Comparison of ENCODE assay signal across 8 mouse cellular contexts in genomic region chr4:63158961-63159592, GRCm38 (mm10). TPM values are rescaled to one million over a fixed set of nuclear protein-coding genes. Genes with fewer than 3 reads are reported as not detected.
DNase-seq lines count a peak whose midpoint lies in the region; ATAC-seq and TF ChIP-seq lines count a peak whose summit lies in the region.

No protein-coding gene starts in this region.

- TF ChIP-seq POLR2A in testis, adult 2 months (IDR thresholded peaks at IDR 0.05; ENCODE audit: control insufficient read depth, low read depth, low read length) = no peak

- H3K27me3 ChIP-seq in forebrain, embryonic 11.5 days (ENCODE audit: control insufficient read depth, insufficient read depth, low read length) = no peaks in the 10 kb centered on the region
- 0 out of 2 replicates have a peak, but pooled peaks cover 3% of the 10 kb centered on the region for H3K27me3 ChIP-seq in heart, embryonic 15.5 days
- no peaks in the 10 kb centered on the region for H3K27me3 ChIP-seq in liver, embryonic 11.5 days (replicated peaks; ENCODE audit: control insufficient read depth, insufficient read depth, low read length)
- no peaks in the 10 kb centered on the region for H3K27me3 ChIP-seq in neural tube, embryonic 14.5 days (ENCODE audit: control insufficient read depth, insufficient read depth, low read length)
- H3K27me3 ChIP-seq in testis, adult 2 months (ENCODE audit: control insufficient read depth, insufficient read depth, low read length) = no peaks in the 10 kb centered on the region

- H3K4me3 ChIP-seq in forebrain, embryonic 11.5 days (ENCODE audit: low read depth, low read length) = no peak overlapping the region
- no peak overlapping the region for H3K4me3 ChIP-seq in heart, embryonic 15.5 days
- H3K4me3 ChIP-seq in liver, embryonic 11.5 days (ENCODE audit: low read depth, low read length) = no peak overlapping the region
- H3K4me3 ChIP-seq in neural tube, embryonic 14.5 days (ENCODE audit: low read depth, low read length) = no peak overlapping the region
- no peak overlapping the region for H3K4me3 ChIP-seq in testis, adult 2 months (ENCODE audit: control insufficient read depth, low read depth, low read length)

- H3K9me3 ChIP-seq in forebrain, embryonic 11.5 days (ENCODE audit: control insufficient read depth, low read length) = no peaks in the 10 kb centered on the region
- no peaks in the 10 kb centered on the region for H3K9me3 ChIP-seq in heart, embryonic 15.5 days (replicated peaks)
- H3K9me3 ChIP-seq in liver, embryonic 11.5 days (ENCODE audit: control insufficient read depth, low read length) = no peaks in the 10 kb centered on the region
- no peaks in the 10 kb centered on the region for H3K9me3 ChIP-seq in neural tube, embryonic 14.5 days (ENCODE audit: control insufficient read depth, low read length)

- ATAC-seq in forebrain, embryonic 11.5 days (replicated peaks; ENCODE audit: low FRiP score) = peak; percentile 90
- ATAC-seq in heart, embryonic 15.5 days (replicated peaks; ENCODE audit: insufficient number of reproducible peaks, insufficient read depth, low FRiP score, low read depth) = peak; percentile 63; the same call in 1 of the 2 replicates
- ATAC-seq in liver, embryonic 11.5 days (replicated peaks; ENCODE audit: low FRiP score) = peak; percentile 44
- peak; percentile 96 for ATAC-seq in neural tube, embryonic 14.5 days (ENCODE audit: low read depth)

- TF ChIP-seq CTCF in testis, adult 2 months (IDR thresholded peaks at IDR 0.05; ENCODE audit: control insufficient read depth, insufficient read depth, insufficient replicate concordance, low read depth, low read length) = peak; percentile 81; the same call in 1 of the 2 replicates

- 21% methylated on average over 5 of the region's 5 CpGs for WGBS in forebrain, embryonic 11.5 days
- WGBS in heart, embryonic 15.5 days = 18% methylated on average over 5 of the region's 5 CpGs
- WGBS in liver, embryonic 11.5 days = 17% methylated on average over 5 of the region's 5 CpGs
- whole genome bisulfite sequencing in neural tube, embryonic 14.5 days = 20% methylated on average over 5 of the region's 5 CpGs

- H3K27ac ChIP-seq in forebrain, embryonic 11.5 days (ENCODE audit: low read depth, low read length) = no peak overlapping the region
- H3K27ac ChIP-seq in heart, embryonic 15.5 days = no peak overlapping the region
- H3K27ac ChIP-seq in liver, embryonic 11.5 days (ENCODE audit: low read depth, low read length) = no peak overlapping the region
- no peak overlapping the region for H3K27ac ChIP-seq in neural tube, embryonic 14.5 days (ENCODE audit: low read depth, low read length)
- no peak overlapping the region for H3K27ac ChIP-seq in testis, adult 2 months (ENCODE audit: control insufficient read depth, insufficient read depth, low read depth, low read length)

- peak; percentile 69 for DNase-seq in A20 (ENCODE audit: low read depth, low spot score)
- peak; percentile 60 for DNase-seq in brain, embryonic 18.5 days (ENCODE audit: low read depth, low spot score)
- peak; percentile 87 for DNase-seq in forebrain, embryonic 11.5 days (ENCODE audit: low spot score)
- peak; percentile 91 for DNase-seq in kidney, postnatal 14 days
- DNase-seq in liver, embryonic 11.5 days (ENCODE audit: low spot score) = peak; percentile 71

- H3K4me2 ChIP-seq in forebrain, embryonic 11.5 days (ENCODE audit: low read depth, low read length, severe bottlenecking) = no peak overlapping the region
- H3K4me2 ChIP-seq in heart, embryonic 15.5 days = no peak overlapping the region
- H3K4me2 ChIP-seq in liver, embryonic 11.5 days = no peak overlapping the region
- no peak overlapping the region for H3K4me2 ChIP-seq in neural tube, embryonic 14.5 days (ENCODE audit: low read depth, low read length)

- no peak overlapping the region for H3K9ac ChIP-seq in forebrain, embryonic 11.5 days (ENCODE audit: low read length)
- H3K9ac ChIP-seq in heart, embryonic 15.5 days = no peak overlapping the region
- H3K9ac ChIP-seq in liver, embryonic 11.5 days (ENCODE audit: low read depth, low read length) = no peak overlapping the region
- no peak overlapping the region for H3K9ac ChIP-seq in neural tube, embryonic 14.5 days (replicated peaks; ENCODE audit: low read depth, low read length)

- no peaks in the 10 kb centered on the region for H3K36me3 ChIP-seq in forebrain, embryonic 11.5 days (ENCODE audit: control insufficient read depth, insufficient read depth, low read length)
- H3K36me3 ChIP-seq in heart, embryonic 15.5 days = no peaks in the 10 kb centered on the region
- H3K36me3 ChIP-seq in liver, embryonic 11.5 days (ENCODE audit: control insufficient read depth, insufficient read depth, low read length) = no peaks in the 10 kb centered on the region
- no peaks in the 10 kb centered on the region for H3K36me3 ChIP-seq in neural tube, embryonic 14.5 days (ENCODE audit: control insufficient read depth, insufficient read depth, low read length)
- no peaks in the 10 kb centered on the region for H3K36me3 ChIP-seq in testis, adult 2 months (ENCODE audit: control insufficient read depth, insufficient read depth, low read length)

- no peaks in the 10 kb centered on the region for H3K4me1 ChIP-seq in forebrain, embryonic 11.5 days (replicated peaks; ENCODE audit: control insufficient read depth, insufficient read depth, low read length)
- H3K4me1 ChIP-seq in heart, embryonic 15.5 days (replicated peaks) = no peaks in the 10 kb centered on the region
- 0 out of 2 replicates have a peak, but pooled peaks cover 2% of the 10 kb centered on the region for H3K4me1 ChIP-seq in liver, embryonic 11.5 days (replicated peaks; ENCODE audit: control insufficient read depth, insufficient read depth, low read length)
- H3K4me1 ChIP-seq in neural tube, embryonic 14.5 days (ENCODE audit: control insufficient read depth, insufficient read depth, low read length) = no peaks in the 10 kb centered on the region
- H3K4me1 ChIP-seq in testis, adult 2 months (ENCODE audit: control insufficient read depth, insufficient read depth, low read length) = no peaks in the 10 kb centered on the region

RNA-seq across cellular contexts. Expression of gene Ambp, which starts 4.5 kb away (rescaled TPM):
- not detected in 2 replicates for polyA plus RNA-seq in forebrain, embryonic 11.5 days (2014; fragmentation: Nextera tagmentation; extraction: Ambion mirVana)
- 1.5 and 8.2 TPM in 2 replicates for polyA plus RNA-seq in heart, embryonic 15.5 days (2015; fragmentation: Nextera tagmentation; extraction: Ambion mirVana)
- polyA plus RNA-seq in liver, embryonic 11.5 days (2014; fragmentation: Nextera tagmentation; extraction: Ambion mirVana) = 736 and 748 TPM in 2 replicates
- 0.59 and 0.63 TPM in 2 replicates for polyA plus RNA-seq in neural tube, embryonic 14.5 days (2014; fragmentation: Nextera tagmentation; extraction: Ambion mirVana)
- 2.1 and 2.7 TPM in 2 replicates for polyA plus RNA-seq in testis, adult 2 months (2012; rRNA removed)

RNA-seq across cellular contexts. Expression of gene Kif12, which starts 12.9 kb away (rescaled TPM):
- polyA plus RNA-seq in forebrain, embryonic 11.5 days (2014; fragmentation: Nextera tagmentation; extraction: Ambion mirVana) = not detected in 2 replicates
- polyA plus RNA-seq in heart, embryonic 15.5 days (2015; fragmentation: Nextera tagmentation; extraction: Ambion mirVana) = 0.13 and 0.48 TPM in 2 replicates
- 7.9 and 9.0 TPM in 2 replicates for polyA plus RNA-seq in liver, embryonic 11.5 days (2014; fragmentation: Nextera tagmentation; extraction: Ambion mirVana)
- 0.13 TPM in 1 of 2 replicates, not detected in the other for polyA plus RNA-seq in neural tube, embryonic 14.5 days (2014; fragmentation: Nextera tagmentation; extraction: Ambion mirVana)
- 0.04 TPM in 1 of 2 replicates, not detected in the other for polyA plus RNA-seq in testis, adult 2 months (2012; rRNA removed)

RNA-seq across cellular contexts. Expression of gene Col27a1, which starts 54.7 kb away (rescaled TPM):
- 3.4 and 3.6 TPM in 2 replicates for polyA plus RNA-seq in forebrain, embryonic 11.5 days (2014; fragmentation: Nextera tagmentation; extraction: Ambion mirVana)
- polyA plus RNA-seq in heart, embryonic 15.5 days (2015; fragmentation: Nextera tagmentation; extraction: Ambion mirVana) = 4.4 and 6.1 TPM in 2 replicates
- 5.0 and 6.4 TPM in 2 replicates for polyA plus RNA-seq in liver, embryonic 11.5 days (2014; fragmentation: Nextera tagmentation; extraction: Ambion mirVana)
- polyA plus RNA-seq in neural tube, embryonic 14.5 days (2014; fragmentation: Nextera tagmentation; extraction: Ambion mirVana) = 1.2 and 3.1 TPM in 2 replicates
- 15.3 and 17.9 TPM in 2 replicates for polyA plus RNA-seq in testis, adult 2 months (2012; rRNA removed)

Comparison
In these comparisons a context has a peak if more than half of its experiments do, and no peak if none do; other contexts are left out.
1. ATAC-seq: peak in every context shown above with its lines; median percentile 96 in neural tube, embryonic 14.5 days; 90 in forebrain, embryonic 11.5 days; 63 in heart, embryonic 15.5 days; 44 in liver, embryonic 11.5 days.
2. RNA of gene Ambp, which starts 4.5 kb away (polyA plus RNA-seq): 736 to 748 TPM in liver, embryonic 11.5 days; 2.1 to 2.7 TPM in testis, adult 2 months, 1.5 to 8.2 TPM in heart, embryonic 15.5 days, 0.59 to 0.63 TPM in neural tube, embryonic 14.5 days and not detected in forebrain, embryonic 11.5 days; every median in the first group is over 10 times any median in the second.
3. Peak in every context shown above with its lines, with median percentiles within 50 percentile points of each other: DNase-seq.